ENCODE assay signal across 7 mouse cellular contexts in genomic region chr4:141053568-141054161, GRCm38 (mm10). TPM values are rescaled to one million over a fixed set of nuclear protein-coding genes. Genes with fewer than 3 reads are reported as not detected.
A peak's percentile ranks its signal among the peaks of the same experiment; 100 is the strongest.
DNase-seq lines count a peak whose midpoint lies in the region; ATAC-seq and TF ChIP-seq lines count a peak whose summit lies in the region.

No protein-coding gene starts in this region.

- in situ Hi-C loops in Patski (cut with MboI; ENCODE audit: low pct_unique_long_range_greater_than_20kb), result no loop called here

- H3K27ac ChIP-seq in hindbrain, embryonic 11.5 days (ENCODE audit: low read depth, low read length), result peak overlapping the region; percentile 54

- no peak for DNase-seq in Patski (ENCODE audit: low read depth, low spot score)
- DNase-seq in cerebellum, postnatal 14 days, result peak; percentile 68 to 77
- peak; percentile 51 for DNase-seq in hindbrain, embryonic 11.5 days (ENCODE audit: low spot score)
- peak; percentile 51 for DNase-seq in layer of hippocampus, adult 9-10 months (ENCODE audit: low spot score)
- DNase-seq in neural tube, embryonic 10.5 days (ENCODE audit: extremely low spot score, low spot score), result peak; percentile 27
- no peak for DNase-seq in ovary, postnatal 14 days (ENCODE audit: low spot score)
- no peak for DNase-seq in natural killer cell, adult 2 months (ENCODE audit: low spot score in 2 of 2)

- peak overlapping the region; percentile 40 for H3K9ac ChIP-seq in hindbrain, embryonic 11.5 days (ENCODE audit: low read depth, low read length)

- H3K27me3 ChIP-seq in Patski, result no peaks in the 10 kb centered on the region
- H3K27me3 ChIP-seq in hindbrain, embryonic 11.5 days (ENCODE audit: control insufficient read depth, insufficient read depth, low read length), result 0 out of 2 replicates have a peak, but pooled peaks cover 2% of the 10 kb centered on the region

- no peak overlapping the region for H3K4me3 ChIP-seq in hindbrain, embryonic 11.5 days (ENCODE audit: low read depth, low read length)

- peak; percentile 66 for ATAC-seq in Patski
- peak; percentile 45 for ATAC-seq in hindbrain, embryonic 11.5 days (ENCODE audit: low FRiP score)

- peak overlapping the region; percentile 26 for H3K4me2 ChIP-seq in hindbrain, embryonic 11.5 days (replicated peaks; ENCODE audit: low read depth, low read length)

- no peaks in the 10 kb centered on the region for H3K36me3 ChIP-seq in hindbrain, embryonic 11.5 days (ENCODE audit: control insufficient read depth, insufficient read depth, low read length)

- POLR2A ChIA-PET in Patski (lab: Charles Lee), result interaction anchor here (0.7 kb wide), 1 partner anchor 26 kb away, joined by 3 read pairs; no protein-coding TSS in a partner anchor

- 21% methylated on average over 17 of the region's 17 CpGs for WGBS in hindbrain, embryonic 11.5 days

- CTCF ChIA-PET in Patski (lab: Charles Lee), result no interaction called here

- no peaks in the 10 kb centered on the region for H3K9me3 ChIP-seq in hindbrain, embryonic 11.5 days (ENCODE audit: control insufficient read depth, low read length)

- TF ChIP-seq CTCF in Patski (IDR thresholded peaks at IDR 0.05), result no peak

- H3K4me1 ChIP-seq in hindbrain, embryonic 11.5 days (replicated peaks; ENCODE audit: control insufficient read depth, insufficient read depth, low read length), result peaks cover 22% of the 10 kb centered on the region

RNA-seq across cellular contexts. Expression of gene Crocc, which starts 6.7 kb away (rescaled TPM):
- polyA plus RNA-seq in Patski (2021), result 11.9 TPM
- 6.3 and 7.6 TPM in 2 replicates for polyA plus RNA-seq in hindbrain, embryonic 11.5 days (2014; fragmentation: Nextera tagmentation; extraction: Ambion mirVana)

RNA-seq across cellular contexts. Expression of gene Necap2, which starts 24.5 kb away (rescaled TPM):
- 55.9 TPM for polyA plus RNA-seq in Patski (2021)
- 50.8 and 51.7 TPM in 2 replicates for polyA plus RNA-seq in hindbrain, embryonic 11.5 days (2014; fragmentation: Nextera tagmentation; extraction: Ambion mirVana)

RNA-seq across cellular contexts. Expression of gene Spata21, which starts 34.5 kb away (rescaled TPM):
- polyA plus RNA-seq in Patski (2021), result not detected
- polyA plus RNA-seq in hindbrain, embryonic 11.5 days (2014; fragmentation: Nextera tagmentation; extraction: Ambion mirVana), result 0.17 and 0.19 TPM in 2 replicates

RNA-seq across cellular contexts. Expression of gene Mfap2, which starts 43.4 kb away (rescaled TPM):
- polyA plus RNA-seq in Patski (2021), result 40.3 TPM
- polyA plus RNA-seq in hindbrain, embryonic 11.5 days (2014; fragmentation: Nextera tagmentation; extraction: Ambion mirVana), result 266 and 286 TPM in 2 replicates

Comparison
In these comparisons a context has a peak if more than half of its experiments do, and no peak if none do; other contexts are left out.
1. DNase-seq: peak in cerebellum, postnatal 14 days (2 of 2), hindbrain, embryonic 11.5 days (single experiment), layer of hippocampus, adult 9-10 months (single experiment) and neural tube, embryonic 10.5 days (single experiment); none in Patski (single experiment), ovary, postnatal 14 days (single experiment) and natural killer cell, adult 2 months (0 of 2).